Mouse (Mus musculus): ENCODE results near the gene Unc79.

DNA sequence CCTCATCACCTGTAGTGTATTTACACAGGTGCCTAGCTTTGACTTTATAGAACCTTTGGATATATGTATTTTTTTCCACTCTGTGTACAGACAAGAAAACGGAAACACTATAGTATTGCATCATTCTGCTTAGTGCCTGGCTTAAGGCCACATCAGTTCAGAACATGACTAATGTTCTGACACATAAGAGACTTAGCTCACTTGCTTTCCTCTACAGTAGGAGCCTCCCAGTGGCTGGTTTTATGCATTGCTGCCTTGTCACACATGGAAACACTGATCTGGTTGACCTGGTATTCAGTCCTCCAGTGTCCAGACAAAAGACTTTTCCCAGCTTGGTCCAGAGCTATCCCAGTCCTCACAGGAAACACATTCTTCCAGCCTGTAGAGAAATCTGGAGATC lies 150.5 kb downstream of the Unc79 start:
- TF ChIP-seq POLR2A (IDR thresholded peaks at IDR 0.05; ENCODE audit: borderline replicate concordance, extremely low read depth, low read depth, low read length) (no peak), CTCF (IDR thresholded peaks at IDR 0.05; ENCODE audit: insufficient read depth, low read length) (no peak)

Measured in lung, adult 2 months (tissue).